Mouse (Mus musculus): ENCODE data around the gene Pla1a.

DNA sequence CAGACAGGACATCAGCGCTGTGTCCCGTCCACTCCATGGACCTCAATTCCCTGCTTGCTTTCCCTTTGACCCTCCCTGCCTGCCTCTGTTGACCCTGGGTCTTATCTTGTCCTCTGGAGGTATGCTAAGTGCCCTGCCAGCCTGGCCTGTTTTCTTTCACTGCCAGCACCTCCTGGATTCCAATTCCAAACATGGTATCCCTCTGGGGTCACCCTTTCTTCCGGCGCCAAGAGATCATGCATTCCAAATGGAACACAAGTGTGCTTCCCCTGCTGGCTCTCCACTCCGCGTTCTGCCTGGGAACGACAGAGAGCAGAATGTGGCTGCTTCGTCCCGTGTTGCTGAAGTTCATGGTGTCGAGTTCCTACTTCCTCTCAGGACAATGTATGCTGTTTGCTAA is 71.0 kb downstream of the Pla1a start, which contains the start of gene Popdc2:
- TF ChIP-seq CTCF (IDR thresholded peaks at IDR 0.05; ENCODE audit: borderline replicate concordance, insufficient read depth, low read depth, low read length) = no peak
- TF ChIP-seq POLR2A (IDR thresholded peaks at IDR 0.05; ENCODE audit: borderline replicate concordance, insufficient read depth, low read length) = no peak

All from cerebellum, adult 2 months (tissue).